Comparison of ENCODE assay signal across 27 mouse cellular contexts in the genomic region with DNA sequence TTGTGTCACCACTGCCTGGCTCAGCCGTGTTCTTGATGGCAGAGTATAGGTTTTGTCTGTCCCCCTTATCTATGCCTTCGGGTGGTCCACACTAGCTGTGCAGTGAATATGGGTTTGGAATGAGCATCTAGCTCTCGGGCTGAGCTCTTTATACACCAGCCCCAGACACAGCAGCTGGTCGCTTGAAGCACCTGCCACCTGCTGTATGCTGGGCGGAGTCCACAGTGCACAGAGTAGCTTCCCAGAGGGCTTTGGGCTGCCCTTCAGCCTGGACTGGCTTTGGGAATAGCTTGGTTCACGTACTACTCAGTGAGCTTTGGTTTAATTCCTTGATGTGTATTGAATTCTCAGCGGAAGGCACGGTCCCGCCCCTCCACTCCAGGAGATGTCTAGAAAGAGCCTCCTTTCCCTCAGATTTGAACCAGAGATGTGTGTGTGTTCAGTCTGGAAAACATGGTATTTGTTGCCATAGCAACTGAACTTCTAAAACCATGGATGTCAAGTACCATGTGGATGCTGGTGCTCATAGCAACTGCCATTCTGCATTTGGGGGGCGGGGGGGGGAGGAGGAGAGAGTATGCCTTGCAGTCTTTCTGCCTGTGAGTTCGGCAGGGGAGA. TPM values are rescaled to one million over a fixed set of nuclear protein-coding genes. Genes with fewer than 3 reads are reported as not detected.
DNase-seq lines count a peak whose midpoint lies in the region; ATAC-seq lines count a peak whose summit lies in the region.
"Had no signal": no experiment of that assay in that cellular context is flagged by ENCODE, and none has a peak within 500 bp of the region (broad histone marks: within the 10 kb centered on the region; RNA-seq: fewer than 3 reads in every experiment).

No protein-coding gene starts in this region.

- no peak overlapping the region for H3K4me3 ChIP-seq in hindbrain, embryonic 15.5 days
- H3K4me3 ChIP-seq in hindbrain, embryonic 12.5 days = no peak overlapping the region
- H3K4me3 ChIP-seq in midbrain, embryonic 16.5 days (ENCODE audit: low read depth, low read length) = no peak overlapping the region
- no peak overlapping the region for H3K4me3 ChIP-seq in midbrain, embryonic 10.5 days
- no peak overlapping the region for H3K4me3 ChIP-seq in intestine, embryonic 15.5 days (replicated peaks)
- H3K4me3 ChIP-seq: embryonic facial prominence, embryonic 12.5 days; erythroblast, embryonic 14.5 days; heart, embryonic 12.5 days; left cerebral cortex, adult 2 months; megakaryocyte, embryonic 14.5 days; myocyte had no signal

- H3K9ac ChIP-seq in hindbrain, embryonic 15.5 days = no peak overlapping the region
- no peak overlapping the region for H3K9ac ChIP-seq in hindbrain, embryonic 12.5 days
- peak overlapping the region; percentile 3; the same call in 1 of the 2 replicates for H3K9ac ChIP-seq in midbrain, embryonic 16.5 days (ENCODE audit: low read depth, low read length)
- no peak overlapping the region for H3K9ac ChIP-seq in intestine, embryonic 15.5 days
- H3K9ac ChIP-seq: embryonic facial prominence, embryonic 12.5 days; heart, embryonic 12.5 days had no signal

- peak; percentile 51 for ATAC-seq in hindbrain, embryonic 15.5 days (ENCODE audit: low FRiP score, low read depth)
- no peak for ATAC-seq in hindbrain, embryonic 12.5 days (ENCODE audit: low FRiP score)
- ATAC-seq in midbrain, embryonic 16.5 days = peak; percentile 77
- ATAC-seq in intestine, embryonic 15.5 days = peak; percentile 68
- ATAC-seq: activated CD4-positive, CD25-positive, alpha-beta regulatory T cell, adult 4 months; Patski had no signal

- no peaks in the 10 kb centered on the region for H3K27me3 ChIP-seq in hindbrain, embryonic 15.5 days
- H3K27me3 ChIP-seq in hindbrain, embryonic 12.5 days = peaks cover 30% of the 10 kb centered on the region
- no peaks in the 10 kb centered on the region for H3K27me3 ChIP-seq in midbrain, embryonic 16.5 days (ENCODE audit: control insufficient read depth, insufficient read depth, low read depth, low read length)
- H3K27me3 ChIP-seq in midbrain, embryonic 10.5 days (ENCODE audit: low read depth, poor library complexity, severe bottlenecking) = peaks cover 12% of the 10 kb centered on the region
- H3K27me3 ChIP-seq in intestine, embryonic 15.5 days (replicated peaks) = peaks cover 6% of the 10 kb centered on the region; the same call in 1 of the 2 replicates

- peaks cover 22% of the 10 kb centered on the region for H3K4me1 ChIP-seq in hindbrain, embryonic 15.5 days (replicated peaks)
- peaks cover 6% of the 10 kb centered on the region; the same call in 1 of the 2 replicates for H3K4me1 ChIP-seq in hindbrain, embryonic 12.5 days
- H3K4me1 ChIP-seq in midbrain, embryonic 16.5 days (ENCODE audit: control insufficient read depth, insufficient read depth, low read length) = peaks cover 17% of the 10 kb centered on the region
- peaks cover 21% of the 10 kb centered on the region for H3K4me1 ChIP-seq in midbrain, embryonic 10.5 days
- H3K4me1 ChIP-seq in intestine, embryonic 15.5 days (replicated peaks) = 0 out of 2 replicates have a peak, but pooled peaks cover 3% of the 10 kb centered on the region
- H3K4me1 ChIP-seq: embryonic facial prominence, embryonic 12.5 days had no signal

- WGBS in hindbrain, embryonic 15.5 days = 55% methylated on average over 11 of the region's 11 CpGs
- 62% methylated on average over 11 of the region's 11 CpGs for WGBS in hindbrain, embryonic 12.5 days
- WGBS in midbrain, embryonic 16.5 days = 38% methylated on average over 11 of the region's 11 CpGs
- WGBS in midbrain, embryonic 10.5 days = 59% methylated on average over 11 of the region's 11 CpGs
- WGBS in intestine, embryonic 15.5 days = 58% methylated on average over 11 of the region's 11 CpGs

- no peak overlapping the region; the same call in 1 of the 2 replicates for H3K27ac ChIP-seq in hindbrain, embryonic 15.5 days (replicated peaks)
- H3K27ac ChIP-seq in hindbrain, embryonic 12.5 days = no peak overlapping the region
- H3K27ac ChIP-seq in midbrain, embryonic 16.5 days (ENCODE audit: low read length) = peak overlapping the region; percentile 66
- H3K27ac ChIP-seq in midbrain, embryonic 10.5 days (replicated peaks) = no peak overlapping the region
- H3K27ac ChIP-seq in intestine, embryonic 15.5 days = no peak overlapping the region
- H3K27ac ChIP-seq: embryonic facial prominence, embryonic 12.5 days; left cerebral cortex, adult 2 months had no signal

- H3K36me3 ChIP-seq in hindbrain, embryonic 15.5 days = no peaks in the 10 kb centered on the region
- no peaks in the 10 kb centered on the region for H3K36me3 ChIP-seq in hindbrain, embryonic 12.5 days
- no peaks in the 10 kb centered on the region for H3K36me3 ChIP-seq in midbrain, embryonic 16.5 days (ENCODE audit: control insufficient read depth, insufficient read depth, low read length)
- H3K36me3 ChIP-seq in midbrain, embryonic 10.5 days = no peaks in the 10 kb centered on the region
- no peaks in the 10 kb centered on the region for H3K36me3 ChIP-seq in intestine, embryonic 15.5 days
- H3K36me3 ChIP-seq: embryonic facial prominence, embryonic 12.5 days; heart, embryonic 12.5 days had no signal

- no peak for DNase-seq in midbrain, embryonic 10.5 days (ENCODE audit: low spot score)
- no peak for DNase-seq in lung, postnatal 10 days
- DNase-seq in ovary, adult 18-20 months (ENCODE audit: low spot score) = no peak
- DNase-seq: adrenal gland, postnatal 14 days; cerebellum, adult 18-20 months; gastrocnemius, postnatal 10 days; heart, adult 11 months; heart, postnatal 14 days; kidney, adult 9 months; kidney, postnatal 25 days; layer of hippocampus, adult 9-11 months; lung, adult 18-20 months; right cerebral cortex, postnatal 4 days had no signal

- H3K9me3 ChIP-seq in hindbrain, embryonic 15.5 days = no peaks in the 10 kb centered on the region
- 0 out of 2 replicates have a peak, but pooled peaks cover 5% of the 10 kb centered on the region for H3K9me3 ChIP-seq in hindbrain, embryonic 12.5 days (replicated peaks)
- H3K9me3 ChIP-seq in midbrain, embryonic 16.5 days (replicated peaks; ENCODE audit: control insufficient read depth, low read length, poor library complexity, severe bottlenecking) = no peaks in the 10 kb centered on the region
- no peaks in the 10 kb centered on the region for H3K9me3 ChIP-seq in midbrain, embryonic 10.5 days (replicated peaks)
- no peaks in the 10 kb centered on the region for H3K9me3 ChIP-seq in intestine, embryonic 15.5 days
- H3K9me3 ChIP-seq: embryonic facial prominence, embryonic 12.5 days had no signal

- no peak overlapping the region for H3K4me2 ChIP-seq in hindbrain, embryonic 15.5 days
- H3K4me2 ChIP-seq in hindbrain, embryonic 12.5 days (replicated peaks) = no peak overlapping the region
- no peak overlapping the region for H3K4me2 ChIP-seq in midbrain, embryonic 16.5 days (ENCODE audit: low read length)
- H3K4me2 ChIP-seq in intestine, embryonic 15.5 days (replicated peaks) = no peak overlapping the region
- H3K4me2 ChIP-seq: embryonic facial prominence, embryonic 12.5 days; heart, embryonic 12.5 days; liver, embryonic 11.5 days had no signal

RNA-seq across cellular contexts. Expression of gene Mul1, which starts 16.0 kb away (rescaled TPM):
- 17.6 and 19.2 TPM in 2 replicates for polyA plus RNA-seq in hindbrain, embryonic 15.5 days (2015; fragmentation: Nextera tagmentation; extraction: Ambion mirVana)
- polyA plus RNA-seq in hindbrain, embryonic 12.5 days (2016; fragmentation: Nextera tagmentation; extraction: Ambion mirVana) = 16.1 and 22.3 TPM in 2 replicates
- 18.3 and 20.1 TPM in 2 replicates for polyA plus RNA-seq in midbrain, embryonic 16.5 days (2015; fragmentation: Nextera tagmentation; extraction: Ambion mirVana)
- polyA plus RNA-seq in midbrain, embryonic 10.5 days (2016; fragmentation: Nextera tagmentation; extraction: Ambion mirVana) = 19.2 and 22.3 TPM in 2 replicates
- polyA plus RNA-seq in intestine, embryonic 15.5 days (2015; fragmentation: Nextera tagmentation; extraction: Ambion mirVana) = 24.9 and 25.7 TPM in 2 replicates

RNA-seq across cellular contexts. Expression of gene Fam43b, which starts 22.1 kb away (rescaled TPM):
- polyA plus RNA-seq in hindbrain, embryonic 15.5 days (2015; fragmentation: Nextera tagmentation; extraction: Ambion mirVana) = 15.7 and 16.5 TPM in 2 replicates
- 0.69 and 1.2 TPM in 2 replicates for polyA plus RNA-seq in hindbrain, embryonic 12.5 days (2016; fragmentation: Nextera tagmentation; extraction: Ambion mirVana)
- polyA plus RNA-seq in midbrain, embryonic 16.5 days (2015; fragmentation: Nextera tagmentation; extraction: Ambion mirVana) = 11.5 and 15.9 TPM in 2 replicates
- 0.06 TPM in 1 of 2 replicates, not detected in the other for polyA plus RNA-seq in midbrain, embryonic 10.5 days (2016; fragmentation: Nextera tagmentation; extraction: Ambion mirVana)
- 0.05 TPM in 1 of 2 replicates, not detected in the other for polyA plus RNA-seq in intestine, embryonic 15.5 days (2015; fragmentation: Nextera tagmentation; extraction: Ambion mirVana)
- polyA plus RNA-seq: activated CD4-positive, CD25-positive, alpha-beta regulatory T cell, adult 4 months; erythroblast, embryonic 14.5 days; limb, embryonic 11.5 days; myocyte; Patski had no signal

RNA-seq across cellular contexts. Expression of gene Camk2n1, which starts 35.7 kb away (rescaled TPM):
- polyA plus RNA-seq in hindbrain, embryonic 15.5 days (2015; fragmentation: Nextera tagmentation; extraction: Ambion mirVana) = 16.9 and 17.0 TPM in 2 replicates
- polyA plus RNA-seq in hindbrain, embryonic 12.5 days (2016; fragmentation: Nextera tagmentation; extraction: Ambion mirVana) = 7.9 TPM in 2 replicates
- 18.2 and 18.7 TPM in 2 replicates for polyA plus RNA-seq in midbrain, embryonic 16.5 days (2015; fragmentation: Nextera tagmentation; extraction: Ambion mirVana)
- 3.3 and 3.9 TPM in 2 replicates for polyA plus RNA-seq in midbrain, embryonic 10.5 days (2016; fragmentation: Nextera tagmentation; extraction: Ambion mirVana)
- 4.8 and 5.5 TPM in 2 replicates for polyA plus RNA-seq in intestine, embryonic 15.5 days (2015; fragmentation: Nextera tagmentation; extraction: Ambion mirVana)

RNA-seq across cellular contexts. Expression of gene Cda, which starts 50.7 kb away (rescaled TPM):
- 4.5 and 6.5 TPM in 2 replicates for polyA plus RNA-seq in hindbrain, embryonic 15.5 days (2015; fragmentation: Nextera tagmentation; extraction: Ambion mirVana)
- 3.4 and 4.4 TPM in 2 replicates for polyA plus RNA-seq in hindbrain, embryonic 12.5 days (2016; fragmentation: Nextera tagmentation; extraction: Ambion mirVana)
- 4.4 and 4.8 TPM in 2 replicates for polyA plus RNA-seq in midbrain, embryonic 16.5 days (2015; fragmentation: Nextera tagmentation; extraction: Ambion mirVana)
- polyA plus RNA-seq in midbrain, embryonic 10.5 days (2016; fragmentation: Nextera tagmentation; extraction: Ambion mirVana) = 1.2 and 2.0 TPM in 2 replicates
- 26.5 and 30.5 TPM in 2 replicates for polyA plus RNA-seq in intestine, embryonic 15.5 days (2015; fragmentation: Nextera tagmentation; extraction: Ambion mirVana)
- polyA plus RNA-seq: activated CD4-positive, CD25-positive, alpha-beta regulatory T cell, adult 4 months had no signal
